Mouse (Mus musculus): ENCODE measurements around the gene Cd68.

- no peak for TF ChIP-seq CTCF (IDR thresholded peaks at IDR 0.05)
- TF ChIP-seq EP300 (IDR thresholded peaks at IDR 0.05): no peak
These were observed 43.8 kb upstream of the Cd68 start for GRCm38 (mm10) chr11:69709554-69710446.
